Mouse (Mus musculus): ENCODE measurements around the gene Inpp1. TPM values are rescaled to one million over a fixed set of nuclear protein-coding genes. Genes with fewer than 3 reads are reported as not detected.

Inpp1 gene
- 8.6 and 8.7 TPM in 2 replicates for polyA plus RNA-seq (2012; rRNA removed)

DNA sequence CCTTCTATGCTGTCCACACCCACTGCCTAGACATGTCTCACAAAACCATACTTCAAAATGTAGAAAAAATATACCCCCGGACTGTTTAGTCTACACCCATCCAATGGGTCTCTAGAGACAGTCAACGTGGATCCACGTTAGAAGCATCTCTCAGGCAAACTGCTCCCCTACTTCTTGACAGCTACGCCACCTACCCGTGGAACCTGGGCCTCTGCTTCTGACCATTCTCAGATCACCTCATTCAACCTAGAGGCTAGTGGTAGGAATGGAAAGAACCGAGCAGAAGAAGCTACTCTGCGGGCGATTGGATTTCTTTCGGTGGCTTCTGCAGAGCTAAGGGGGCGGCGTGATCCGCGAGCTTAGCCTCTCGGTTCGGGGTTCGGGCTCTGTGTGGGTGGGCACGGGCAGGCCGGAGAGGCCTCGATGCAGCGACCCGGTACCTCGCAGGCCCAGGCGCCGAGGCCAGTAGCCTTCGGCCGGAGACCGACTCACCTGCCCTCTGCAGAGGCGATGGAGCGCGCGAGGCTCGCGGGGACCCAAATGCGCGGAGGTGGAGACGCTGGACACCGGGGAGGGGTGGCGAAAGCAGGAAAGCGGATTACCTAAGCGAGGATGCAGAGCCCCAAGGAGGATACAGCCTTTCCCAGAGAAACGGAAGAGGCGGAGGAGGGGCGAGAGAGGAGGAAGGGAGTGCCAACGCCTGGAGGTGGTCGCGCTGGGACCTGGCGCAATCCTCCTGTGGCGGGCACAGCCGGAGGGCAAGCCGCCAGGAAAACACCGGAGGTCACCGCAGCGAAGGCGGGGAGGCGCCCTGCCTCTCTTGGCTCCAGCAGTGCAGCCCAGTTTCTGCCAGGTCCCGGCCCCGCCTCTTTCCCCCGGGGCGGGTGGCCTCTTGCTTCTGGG, at the start of gene Inpp1:
Gene Inpp1, minus strand, starts transcription at position 779 of the 903 bp plus-strand sequence.

GRCm38 (mm10) chr1:52844782-52845665, 27.5 kb upstream of the Inpp1 start, which contains the start of gene Hibch:
Gene Hibch (plus strand): TSS chr1:52844929.

Other genes starting within 250 kb of the Inpp1 start
- 3.1 TPM in 2 replicates for gene Nemp2, start 187.0 kb downstream of the Inpp1 start, polyA plus RNA-seq (2012; rRNA removed)
- 2.0 and 2.1 TPM in 2 replicates for gene Mfsd6, start 90.2 kb downstream of the Inpp1 start, polyA plus RNA-seq (2012; rRNA removed)
- gene Hibch, start 27.2 kb upstream of the Inpp1 start, polyA plus RNA-seq (2012; rRNA removed) = 23.9 TPM in 2 replicates
- gene 1700019D03Rik, start 202.5 kb upstream of the Inpp1 start, polyA plus RNA-seq (2012; rRNA removed) = 3.6 and 5.2 TPM in 2 replicates
- 0.01 TPM in 1 of 2 replicates, not detected in the other for gene Mstn, start 244.0 kb upstream of the Inpp1 start, polyA plus RNA-seq (2012; rRNA removed)

All from liver, embryonic 18 days (tissue).